28 mouse cellular contexts compared by ENCODE assay signal in the genomic region with DNA sequence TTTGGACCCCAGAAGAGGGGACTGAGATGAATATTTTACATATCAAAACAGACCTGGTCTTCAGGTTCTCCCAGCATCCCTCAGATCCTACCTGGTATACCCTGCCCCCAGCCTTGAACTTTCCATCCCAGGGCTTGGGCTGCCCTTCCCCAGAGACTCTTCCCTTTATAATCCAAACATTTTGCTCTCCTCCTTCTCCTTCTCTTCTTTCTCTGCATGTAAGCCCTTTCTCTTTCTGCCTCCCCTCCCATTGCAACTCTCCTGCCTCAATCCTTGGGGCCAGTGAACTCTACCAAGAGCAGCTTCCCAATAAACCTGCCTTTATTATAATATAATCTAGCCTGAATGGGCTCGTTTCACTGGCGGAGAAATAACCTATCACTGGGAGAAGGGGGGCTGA. TPM values are rescaled to one million over a fixed set of nuclear protein-coding genes. Genes with fewer than 3 reads are reported as not detected.
"Had no signal": no experiment of that assay in that cellular context is flagged by ENCODE, and none has a peak within 500 bp of the region (broad histone marks: within the 10 kb centered on the region; RNA-seq: fewer than 3 reads in every experiment).

No protein-coding gene starts in this region.

- H3K9ac ChIP-seq: neural tube, embryonic 12.5 days; neural tube, embryonic 15.5 days had no signal

- H3K9me3 ChIP-seq: midbrain, embryonic 10.5 days; neural tube, embryonic 12.5 days; neural tube, embryonic 15.5 days had no signal

- ATAC-seq: lung, postnatal 0 days had no signal

- DNase-seq: kidney, adult 11 months; kidney, postnatal 25 days; layer of hippocampus, postnatal 36 days; right cerebral cortex, adult 18-20 months; right cerebral cortex, postnatal 14 days; right cerebral cortex, postnatal 4 days; thymus, adult 2 months; thymus, postnatal 14 days had no signal

- H3K27me3 ChIP-seq: neural tube, embryonic 12.5 days; neural tube, embryonic 15.5 days had no signal

- H3K27ac ChIP-seq: kidney, postnatal 0 days; left cerebral cortex, adult 2 months; macrophage; neural tube, embryonic 12.5 days; neural tube, embryonic 15.5 days; stomach, postnatal 0 days had no signal

RNA-seq across cellular contexts. Expression of gene Smok3c, which starts 30.9 kb away (rescaled TPM):
- total RNA-seq: layer of hippocampus, adult 8-10 months; layer of hippocampus, postnatal 10 days; layer of hippocampus, postnatal 36 days; left cerebral cortex, adult 2 months; left cerebral cortex, postnatal 10 days; left cerebral cortex, postnatal 36 days; megakaryocyte, adult 5-6 weeks had no signal
- polyA plus RNA-seq: intestine, embryonic 14.5 days; kidney, embryonic 14.5 days; kidney, postnatal 0 days; limb, embryonic 11.5 days; limb, embryonic 14.5 days; lung, embryonic 14.5 days; lung, postnatal 0 days; macrophage; midbrain, embryonic 10.5 days; midbrain, embryonic 14.5 days; neural tube, embryonic 12.5 days; neural tube, embryonic 15.5 days; stomach, embryonic 14.5 days; stomach, postnatal 0 days; thymus, adult 2 months had no signal
